Mouse (Mus musculus) neural tube, embryonic 10.5 days (tissue): Measurements from ENCODE around the gene Cab39l.

Experiments
- DNase-seq: peaks from one replicate; pipeline ENCODE4 v3.0.0-alpha.2; 2017; ENCODE audit warnings: low spot score; ENCODE audit errors: extremely low spot score

Gene Cab39l

DNA sequence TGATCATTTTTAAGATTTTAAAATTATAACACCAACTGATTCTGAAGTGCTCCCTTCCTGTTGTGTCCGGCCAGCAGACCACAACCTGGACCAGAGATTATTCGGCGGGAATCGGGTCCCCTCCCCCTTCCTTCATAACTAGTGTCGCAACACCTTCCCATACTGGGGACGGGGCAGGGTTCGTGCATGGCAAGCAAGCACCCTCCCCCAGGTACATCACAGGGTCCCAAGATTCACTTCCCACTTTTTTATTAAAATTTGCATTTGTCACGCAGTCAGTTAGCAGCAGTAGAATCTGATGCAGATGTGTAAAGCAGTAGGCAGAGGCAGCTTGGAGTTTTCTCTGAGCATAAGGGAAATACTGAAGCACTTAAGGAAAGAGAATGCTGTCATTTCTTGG lies 64.1 kb downstream of the Cab39l start:
- DNase-seq: no peak

DNA sequence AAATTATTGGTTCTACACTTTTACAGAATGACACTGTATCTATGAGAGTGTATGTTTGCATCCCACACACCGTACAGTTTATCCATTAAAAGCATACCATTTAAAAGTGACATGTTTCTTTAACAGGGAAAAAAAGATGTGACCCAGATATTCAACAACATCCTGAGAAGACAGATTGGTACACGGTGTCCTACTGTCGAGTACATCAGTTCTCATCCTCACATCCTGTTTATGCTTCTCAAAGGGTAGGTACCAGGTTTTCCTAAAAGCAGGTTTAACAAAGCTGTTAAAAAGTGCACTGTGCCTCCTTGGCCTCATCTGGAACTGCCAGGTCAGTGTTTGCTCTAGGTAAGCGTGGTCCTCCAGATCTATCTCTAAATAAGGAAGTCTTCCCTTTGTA lies 65.4 kb downstream of the Cab39l start:
- DNase-seq: no peak

DNA sequence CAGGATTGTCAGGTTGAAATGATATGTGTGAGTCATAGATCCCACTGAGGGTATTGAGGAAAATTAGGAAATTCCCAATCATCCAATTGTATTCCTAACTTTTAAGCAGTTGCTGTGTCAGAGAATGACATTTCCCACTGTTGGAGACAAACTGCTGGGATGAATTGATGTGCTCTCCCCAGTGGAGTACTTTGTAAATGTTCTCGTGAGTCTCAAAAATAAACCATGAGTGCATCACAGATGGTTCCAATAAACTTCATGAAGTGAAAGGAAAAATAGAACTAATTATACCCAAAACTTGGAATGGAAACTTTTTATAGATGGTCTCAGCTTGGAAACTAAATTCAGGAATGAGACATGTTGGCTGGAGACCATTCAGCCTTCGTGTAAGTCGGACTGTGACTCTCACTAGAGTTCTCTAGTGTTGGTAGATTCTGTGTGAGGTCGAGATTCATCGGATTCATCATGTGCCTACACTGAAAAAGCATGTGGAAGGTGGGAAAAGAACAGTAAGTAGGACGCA lies 73.2 kb downstream of the Cab39l start:
- no peak for DNase-seq

- DNase-seq: no peak
Measured at GRCm38 (mm10) chr14:59525843-59526242, 85.1 kb downstream of the Cab39l start.

DNA sequence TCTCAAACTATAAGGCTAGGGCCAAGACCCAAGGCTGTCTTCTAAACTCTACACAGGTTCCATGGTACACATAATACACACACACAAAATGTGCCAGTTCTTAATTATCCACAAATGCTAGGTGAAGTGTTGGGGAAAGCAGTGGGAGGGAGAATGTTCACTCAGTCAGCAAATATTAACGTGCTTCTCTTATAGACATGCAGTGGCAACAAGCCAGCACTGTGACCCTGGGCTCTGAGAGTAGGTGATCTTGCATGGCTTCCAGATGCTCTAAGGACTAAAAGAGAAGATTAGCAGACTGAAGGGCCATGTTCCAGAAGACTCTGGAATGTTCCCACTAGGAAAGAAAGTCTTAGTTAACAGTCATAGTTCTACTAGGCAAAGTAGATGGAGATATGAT lies 90.0 kb downstream of the Cab39l start:
- DNase-seq: no peak

DNA sequence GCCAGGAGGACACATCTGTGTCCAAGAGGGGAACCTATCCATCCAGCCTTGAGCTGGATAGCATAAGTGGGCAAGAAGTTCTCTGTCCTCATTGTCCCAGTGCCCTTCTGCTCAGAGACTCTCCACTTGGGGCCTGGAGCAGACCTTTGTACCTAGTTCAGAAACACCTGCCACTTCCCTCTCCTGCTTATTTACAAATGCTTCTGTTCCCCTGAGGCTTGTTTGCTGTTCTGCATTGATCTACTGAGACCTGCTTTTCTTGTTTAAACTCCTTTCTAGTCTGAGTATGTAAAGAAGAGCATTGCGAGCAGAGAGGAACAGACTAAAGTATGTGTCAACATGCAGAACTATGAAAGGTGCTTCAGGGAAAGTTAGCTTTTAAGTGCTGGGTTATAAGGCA lies 92.2 kb downstream of the Cab39l start:
- DNase-seq: no peak

DNA sequence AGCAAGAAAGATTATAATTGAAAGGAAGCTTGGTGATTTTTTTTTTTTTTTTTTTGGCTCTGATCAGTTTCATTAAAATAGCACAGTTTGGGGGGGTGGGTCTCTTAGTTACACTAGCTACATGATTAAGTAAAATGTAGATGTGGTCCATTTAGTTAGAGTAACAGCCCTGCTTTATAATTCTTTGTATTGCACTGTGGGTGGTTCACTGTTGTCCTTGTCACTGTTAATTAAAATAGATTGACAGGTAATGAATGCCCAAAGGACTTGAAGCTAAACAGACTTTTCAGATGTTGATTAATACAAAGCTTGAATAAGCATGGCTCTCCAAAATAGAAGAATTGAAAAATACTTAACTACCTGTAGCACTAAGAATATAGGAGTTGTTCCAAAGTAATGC lies 93.1 kb downstream of the Cab39l start:
- DNase-seq: no peak

DNA sequence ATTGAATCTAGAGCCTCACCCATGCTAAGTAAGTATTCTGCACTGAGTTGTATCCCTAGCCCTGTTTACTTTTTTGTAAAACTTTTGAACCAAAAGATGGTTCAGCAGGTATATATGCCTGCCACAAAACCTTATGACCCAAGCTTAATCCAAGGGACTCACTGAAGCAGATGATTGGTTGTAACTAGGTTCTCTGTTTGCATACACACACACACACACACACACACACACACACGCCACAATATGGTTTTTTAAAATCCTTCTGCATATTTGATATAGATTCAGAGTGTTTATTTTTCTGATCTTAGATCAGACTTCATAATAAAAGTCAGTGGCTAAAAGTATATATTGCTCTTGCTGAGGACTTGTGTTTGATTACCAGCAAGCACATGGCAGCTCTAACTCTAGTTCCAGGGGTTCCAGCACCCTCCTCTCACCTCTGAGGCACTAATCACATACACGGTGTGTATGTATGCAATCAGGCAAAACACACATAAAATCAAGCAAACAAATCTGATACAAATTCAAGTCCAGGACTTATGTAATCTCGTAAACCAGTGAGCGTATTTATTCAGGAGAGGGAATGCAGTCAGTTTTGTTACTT lies 97.2 kb downstream of the Cab39l start:
- no peak for DNase-seq

DNA sequence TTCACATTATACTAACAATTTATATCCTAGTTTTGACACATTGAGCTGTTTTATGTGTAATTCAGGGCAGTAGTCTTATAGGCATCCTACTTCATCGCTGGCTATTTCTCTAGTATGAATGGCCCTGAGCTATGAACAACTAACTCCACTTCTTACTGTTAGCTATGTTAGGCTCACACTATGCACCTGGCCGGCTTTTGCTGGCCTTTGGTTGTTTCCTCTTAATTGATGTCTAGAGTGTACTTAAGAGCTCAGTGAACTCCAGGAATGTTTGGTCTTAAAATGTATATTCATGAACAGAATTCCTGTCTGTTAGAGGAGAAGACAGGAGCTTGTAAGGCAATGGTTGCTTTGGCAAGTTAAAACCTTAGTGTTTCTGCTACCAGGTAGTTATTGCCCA lies 99.5 kb downstream of the Cab39l start:
- DNase-seq: no peak

DNA sequence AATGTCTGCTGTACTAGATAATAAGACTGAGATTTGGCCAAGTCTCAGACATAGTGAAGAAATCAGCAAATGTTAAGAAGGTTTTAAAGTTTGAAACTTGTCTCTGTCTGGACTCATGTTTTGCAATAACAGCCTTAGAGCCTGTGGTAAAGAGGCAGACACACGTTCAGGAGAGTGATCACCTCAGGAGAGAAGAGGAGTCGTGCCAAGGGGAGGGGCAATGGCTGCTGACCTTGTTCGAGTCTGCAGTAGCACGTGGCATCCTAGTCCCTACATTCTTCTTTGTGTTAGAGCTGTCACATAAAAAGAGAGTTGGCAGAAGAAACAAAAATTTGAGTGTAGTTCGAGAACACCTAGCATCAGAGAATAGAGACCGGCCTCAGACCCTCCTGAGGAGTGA lies 100.0 kb downstream of the Cab39l start:
- DNase-seq: no peak

DNA sequence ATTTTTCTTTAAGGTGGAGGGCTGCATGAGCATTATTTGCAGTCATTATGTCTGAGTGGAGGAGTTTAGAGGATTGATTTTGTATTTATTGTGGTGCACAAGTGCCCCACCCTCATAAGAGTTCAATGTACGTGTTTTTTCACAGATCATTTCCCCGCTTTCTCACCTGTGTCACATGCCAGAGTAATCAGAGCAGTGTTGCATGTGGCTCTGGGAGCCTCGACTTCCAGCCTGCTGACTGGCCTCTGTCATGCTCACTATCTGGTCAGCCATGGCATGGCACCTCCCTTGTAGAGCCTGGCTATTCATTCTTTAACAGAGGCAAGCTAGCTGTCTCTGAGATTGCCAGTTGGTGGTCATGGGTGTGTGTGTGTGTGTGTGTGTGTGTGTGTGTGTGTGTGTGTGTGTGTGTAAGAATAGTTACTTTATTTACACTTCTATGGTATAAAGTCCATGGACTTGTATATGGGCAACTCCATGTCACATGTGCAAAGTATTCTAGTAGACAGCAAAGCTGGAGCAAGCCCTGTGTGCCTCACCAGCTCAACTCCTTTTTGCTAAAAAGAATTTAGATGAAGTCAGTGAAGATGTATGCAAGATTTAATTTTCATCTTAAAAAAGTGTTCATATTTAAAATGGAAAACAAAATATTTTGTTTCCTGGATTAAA lies 102.5 kb downstream of the Cab39l start:
- no peak for DNase-seq

DNA sequence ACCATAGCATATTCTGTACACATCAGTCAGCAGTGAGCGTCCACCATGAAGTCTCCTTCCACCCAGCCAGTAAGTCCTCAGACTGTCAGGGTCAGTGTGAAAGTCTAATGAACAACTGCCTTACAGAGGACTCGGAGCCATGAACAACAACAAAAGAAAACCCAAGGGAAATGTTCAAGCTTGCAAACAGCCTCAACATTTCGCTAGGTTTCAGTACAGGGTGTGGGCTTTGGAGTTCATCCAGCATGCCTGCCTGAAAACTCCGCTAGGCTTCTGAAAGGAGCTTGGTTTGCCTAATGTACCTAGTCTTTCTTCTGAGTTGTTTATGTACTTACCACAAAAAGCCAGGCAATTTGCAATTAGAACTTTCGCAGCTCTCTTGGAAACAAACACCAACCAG lies 103.2 kb downstream of the Cab39l start:
- DNase-seq: no peak

GRCm38 (mm10) chr14:59546162-59546880 lies 105.5 kb downstream of the Cab39l start:
- DNase-seq: no peak

DNA sequence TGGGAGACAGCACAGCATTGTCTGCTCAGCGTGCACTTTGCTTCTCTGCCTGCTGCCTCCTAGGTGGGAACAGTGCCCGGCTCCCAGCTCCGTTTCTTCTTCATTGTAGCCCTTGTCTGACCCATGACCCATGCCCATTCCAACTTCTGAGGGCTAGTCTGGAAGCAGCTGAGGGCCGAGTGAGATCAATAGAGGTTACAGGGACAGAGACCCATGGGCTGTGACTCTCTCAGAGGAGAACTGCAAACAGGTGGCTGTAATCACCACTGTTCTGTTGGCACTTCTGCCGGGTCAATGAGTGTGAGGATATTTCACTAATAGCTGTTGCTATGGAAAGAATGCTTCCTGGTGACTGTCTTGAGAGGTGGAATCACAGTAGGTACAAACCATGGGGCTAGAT lies 106.8 kb downstream of the Cab39l start:
- DNase-seq: no peak

DNA sequence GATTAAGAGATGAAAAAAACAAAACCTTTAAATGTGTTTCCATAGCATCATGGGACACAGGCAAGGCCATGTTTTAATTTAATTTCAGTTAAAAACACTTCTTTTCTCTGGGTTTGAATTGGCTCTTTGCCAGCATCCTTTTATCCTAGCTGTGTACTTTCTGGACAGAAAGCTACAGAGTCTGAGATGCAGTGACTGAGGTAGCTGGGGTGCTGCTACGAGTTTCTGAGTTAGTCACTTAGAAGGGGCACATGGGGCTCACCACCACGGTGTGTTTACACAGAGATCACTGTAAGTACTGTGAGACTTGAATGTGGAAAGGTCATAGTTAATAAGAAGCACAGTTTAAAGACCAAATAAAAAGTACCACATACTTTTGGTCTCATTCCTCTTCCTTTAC lies 107.8 kb downstream of the Cab39l start:
- DNase-seq: no peak

- DNase-seq: no peak
Measured at GRCm38 (mm10) chr14:59549106-59549505, 108.3 kb downstream of the Cab39l start.

- DNase-seq: no peak
Measured at GRCm38 (mm10) chr14:59550841-59551240, 110.1 kb downstream of the Cab39l start.

- DNase-seq: no peak
Measured at GRCm38 (mm10) chr14:59551956-59552355, 111.2 kb downstream of the Cab39l start.

DNA sequence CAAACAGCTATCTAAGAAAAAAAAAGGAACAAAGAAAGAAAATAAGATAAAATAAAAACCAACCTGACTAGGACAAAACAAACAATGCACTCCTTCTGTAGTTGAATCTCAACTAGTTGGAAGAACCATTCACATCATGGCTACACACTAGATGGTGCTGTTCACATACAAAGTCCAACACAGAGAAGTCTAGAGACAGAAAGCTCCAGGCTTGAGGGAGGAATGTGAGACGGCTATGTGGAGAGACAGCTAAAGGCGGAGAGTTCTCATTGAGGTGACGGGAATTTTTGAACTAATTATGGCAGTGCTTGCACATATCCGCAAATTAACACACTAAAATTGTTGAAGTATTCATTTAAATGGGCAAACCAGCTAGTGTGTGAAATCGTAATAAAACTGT lies 113.3 kb downstream of the Cab39l start:
- no peak for DNase-seq

DNA sequence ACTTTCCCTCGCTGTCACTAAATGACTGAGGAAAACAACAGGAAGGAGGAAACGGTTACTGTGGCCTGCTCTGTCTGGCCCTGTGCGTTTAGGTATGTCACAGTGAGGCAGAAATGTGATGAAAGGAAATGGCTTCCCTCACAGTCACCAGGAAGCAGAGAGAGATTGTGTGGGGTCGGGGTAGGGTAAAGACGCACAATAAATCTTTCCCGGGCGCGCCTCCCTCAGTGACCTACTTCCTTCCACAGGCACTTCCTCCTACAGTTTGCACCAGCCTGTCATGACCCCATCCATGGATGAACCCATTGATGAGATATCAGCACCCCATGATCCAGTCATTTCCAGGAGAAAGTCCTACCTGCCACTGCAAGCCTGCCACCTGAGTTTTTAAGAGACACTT lies 114.2 kb downstream of the Cab39l start:
- DNase-seq: no peak

- peak; percentile 75 for DNase-seq
Measured at GRCm38 (mm10) chr14:59555928-59556531, 115.3 kb downstream of the Cab39l start.

GRCm38 (mm10) chr14:59557071-59557470 lies 116.3 kb downstream of the Cab39l start:
- DNase-seq: no peak
